Mouse (Mus musculus) C2C12 (cell line): ENCODE data around the gene Tuba3a.

Experiments
- CEBPB ChIP-seq: IDR thresholded peaks from one replicate; pipeline ENCODE4 v1.6.1; 2011; ENCODE audit warnings: low read depth, mild to moderate bottlenecking, control low read depth, moderate library complexity
- CTCF ChIP-seq: IDR thresholded peaks from one replicate; pipeline ENCODE4 v1.5.1; 2011; ENCODE audit not compliant: control insufficient read depth, insufficient read depth, insufficient read length
- FOSL1 ChIP-seq: IDR thresholded peaks from one replicate; pipeline ENCODE4 v1.8.0; 2011; ENCODE audit warnings: mild to moderate bottlenecking, low read length; ENCODE audit not compliant: poor library complexity, insufficient read depth, severe bottlenecking
- MAX ChIP-seq: IDR thresholded peaks from one replicate; pipeline ENCODE4 v1.6.1; 2011; ENCODE audit warnings: mild to moderate bottlenecking, control low read depth
- MYOD1 ChIP-seq: IDR thresholded peaks from one replicate; pipeline ENCODE4 v1.6.1; 2011; ENCODE audit warnings: low read depth; ENCODE audit not compliant: control insufficient read depth, insufficient read length
- MYOG ChIP-seq: IDR thresholded peaks from one replicate; pipeline ENCODE4 v1.6.1; 2011; ENCODE audit not compliant: control insufficient read depth, insufficient read length; ENCODE audit errors: extremely low read depth
- USF1 ChIP-seq: IDR thresholded peaks from one replicate; pipeline ENCODE4 v1.6.1; 2011; ENCODE audit warnings: low read depth, mild to moderate bottlenecking, control low read depth, moderate library complexity

- TF ChIP-seq CTCF: no peak
- TF ChIP-seq CEBPB: no peak
- TF ChIP-seq USF1: no peak
- no peak for TF ChIP-seq MYOD1
- no peak for TF ChIP-seq MYOG
- no peak for TF ChIP-seq FOSL1
- TF ChIP-seq MAX: no peak
Measured at GRCm38 (mm10) chr6:125268799-125269198, 17.0 kb downstream of the Tuba3a start.
